Mouse (Mus musculus) kidney, postnatal 0 days (tissue): ENCODE results near the gene Vgll4. TPM values are rescaled to one million over a fixed set of nuclear protein-coding genes. Genes with fewer than 3 reads are reported as not detected.
"Not testable (repeated sequence)": the region's sequence is repeated elsewhere in the genome, so short reads cannot be mapped to it uniquely, and the experiment has no call there.

Source experiments
- ATAC-seq: fragments of 200-750 bp; cut with Nextera tagmentation; replicated peaks from 2 replicates; pipeline ENCODE4 v1.8.0; 2017; ENCODE audit warnings: low read depth, moderate number of reproducible peaks, moderate TSS enrichment, moderate library complexity; ENCODE audit not compliant: low FRiP score
- DNase-seq: peaks from one replicate; pipeline ENCODE4 v3.0.0-alpha.2; 2016; ENCODE audit warnings: low spot score
- H3K27ac ChIP-seq: fragments of 300-500 bp; sonication (generic); 2 replicates; pipeline ENCODE4 v1.5.1; 2014; ENCODE audit warnings: mild to moderate bottlenecking
- H3K27me3 ChIP-seq: fragments of 300-500 bp; sonication (generic); 2 replicates; pipeline ENCODE4 v1.6.1; 2014; ENCODE audit warnings: low read length, mixed read lengths; ENCODE audit not compliant: insufficient read depth
- H3K36me3 ChIP-seq: fragments of 300-500 bp; sonication (generic); 2 replicates; pipeline ENCODE4 v1.6.1; 2014; ENCODE audit warnings: low read length, mixed read lengths; ENCODE audit not compliant: insufficient read depth
- H3K4me1 ChIP-seq: fragments of 300-500 bp; sonication (generic); replicated peaks from 2 replicates; pipeline ENCODE4 v1.6.1; 2014; ENCODE audit warnings: antibody characterized with exemption, low read length, mixed read lengths; ENCODE audit not compliant: insufficient read depth
- H3K4me2 ChIP-seq: fragments of 300-500 bp; sonication (generic); 2 replicates; pipeline ENCODE4 v1.6.1; 2014; ENCODE audit warnings: mild to moderate bottlenecking, low read length, moderate library complexity, mixed read lengths
- H3K4me3 ChIP-seq: fragments of 300-500 bp; sonication (generic); replicated peaks from 2 replicates; pipeline ENCODE4 v1.5.1; 2014; ENCODE audit warnings: low read depth, low read length
- H3K9ac ChIP-seq: fragments of 300-500 bp; sonication (generic); 2 replicates; pipeline ENCODE4 v1.6.1; 2014; ENCODE audit warnings: low read depth, low read length
- H3K9me3 ChIP-seq: fragments of 300-500 bp; sonication (generic); replicated peaks from 2 replicates; pipeline ENCODE4 v1.6.1; 2016; ENCODE audit warnings: low read length, inconsistent platforms, mixed read lengths
- CTCF ChIP-seq: IDR thresholded peaks from 2 replicates; pipeline ENCODE4 v1.5.1; 2016; ENCODE audit warnings: antibody characterized with exemption, low read depth, mild to moderate bottlenecking, moderate library complexity
- WGBS: fragments of 180-500 bp; shearing (Covaris S2); extraction: QIAGEN DNeasy Blood & Tissue Kit; methylation state at CpG from one replicate; pipeline ENCODE4 v1.1.7; 2014; 5-methylcytosine and 5-hydroxymethylcytosine counted together
- polyA plus RNA-seq: library from polyadenylated mRNA; unstranded; fragments of >200 nt; fragmentation: Nextera tagmentation; extraction: Ambion mirVana; gene quantifications from 2 replicates; pipeline ENCODE4 v1.2.1, GENCODE M21; 2015

The Vgll4 gene
- polyA plus RNA-seq, 1 experiment from 2014 or later: 97.2 TPM

GRCm38 (mm10) chr6:114891272-114891671, 78.5 kb downstream of the Vgll4 start:
- H3K4me3 ChIP-seq: no peak overlapping the region
- H3K4me2 ChIP-seq: no peak overlapping the region
- H3K36me3 ChIP-seq: 0 out of 2 replicates have a peak, but pooled peaks cover 12% of the 10 kb centered on the region
- H3K9me3 ChIP-seq: no peaks in the 10 kb centered on the region
- WGBS: 93% methylated on average over 12 of the region's 12 CpGs
- TF ChIP-seq CTCF: no peak
- peak overlapping the region; percentile 36; the same call in 1 of the 2 replicates for H3K27ac ChIP-seq
- DNase-seq (no peak), ATAC-seq (no peak)
- H3K9ac ChIP-seq: no peak overlapping the region
- no peaks in the 10 kb centered on the region for H3K27me3 ChIP-seq
- H3K4me1 ChIP-seq: peaks cover 41% of the 10 kb centered on the region

- 0 out of 2 replicates have a peak, but pooled peaks have one; percentile 11 for TF ChIP-seq CTCF
- Histone ChIP-seq H3K9me3 (no peaks in the 10 kb centered on the region), H3K4me1 (peaks cover 42% of the 10 kb centered on the region), H3K9ac (no peak overlapping the region), H3K27ac (peak overlapping the region; percentile 36; the same call in 1 of the 2 replicates), H3K36me3 (0 out of 2 replicates have a peak, but pooled peaks cover 12% of the 10 kb centered on the region), H3K27me3 (no peaks in the 10 kb centered on the region), H3K4me2 (no peak overlapping the region), H3K4me3 (no peak overlapping the region)
- DNase-seq: no peak
- ATAC-seq: no peak
- 46% methylated on average over 19 of the region's 19 CpGs for WGBS
Observed at GRCm38 (mm10) chr6:114890411-114891115, 79.2 kb downstream of the Vgll4 start.

GRCm38 (mm10) chr6:114889971-114890370, 79.8 kb downstream of the Vgll4 start:
- not testable (repeated sequence) for H3K4me3 ChIP-seq, H3K27me3 ChIP-seq, H3K4me2 ChIP-seq, H3K27ac ChIP-seq, H3K9me3 ChIP-seq, DNase-seq, ATAC-seq, H3K9ac ChIP-seq
- Histone ChIP-seq H3K4me1 (peaks cover 42% of the 10 kb centered on the region), H3K36me3 (0 out of 2 replicates have a peak, but pooled peaks cover 12% of the 10 kb centered on the region)
- WGBS: 67% methylated on average over 3 of the region's 3 CpGs

GRCm38 (mm10) chr6:114888922-114889321, 80.9 kb downstream of the Vgll4 start:
- Histone ChIP-seq H3K36me3 (0 out of 2 replicates have a peak, but pooled peaks cover 12% of the 10 kb centered on the region), H3K4me3 (no peak overlapping the region), H3K4me1 (peaks cover 42% of the 10 kb centered on the region), H3K27me3 (no peaks in the 10 kb centered on the region), H3K9ac (no peak overlapping the region), H3K9me3 (no peaks in the 10 kb centered on the region), H3K27ac (peak overlapping the region; percentile 52; the same call in 1 of the 2 replicates), H3K4me2 (no peak overlapping the region)
- 13% methylated on average over 13 of the region's 13 CpGs for WGBS
- ATAC-seq: peak; percentile 96
- TF ChIP-seq CTCF: peak; percentile 66
- peak; percentile 98 for DNase-seq

- peaks cover 42% of the 10 kb centered on the region for H3K4me1 ChIP-seq
- H3K4me3 ChIP-seq: no peak overlapping the region
- DNase-seq: no peak
- H3K9ac ChIP-seq: no peak overlapping the region
- 0 out of 2 replicates have a peak overlapping the region, but pooled peaks have one; percentile 5 for H3K27ac ChIP-seq
- TF ChIP-seq CTCF: no peak
- 44% methylated on average over 11 of the region's 11 CpGs for WGBS
- H3K36me3 ChIP-seq: 0 out of 2 replicates have a peak, but pooled peaks cover 12% of the 10 kb centered on the region
- no peaks in the 10 kb centered on the region for H3K27me3 ChIP-seq
- no peak overlapping the region for H3K4me2 ChIP-seq
- no peak for ATAC-seq
- H3K9me3 ChIP-seq: no peaks in the 10 kb centered on the region
Observed at GRCm38 (mm10) chr6:114886504-114887361, 83.1 kb downstream of the Vgll4 start.

GRCm38 (mm10) chr6:114886012-114886411, 83.8 kb downstream of the Vgll4 start:
- 0 out of 2 replicates have a peak, but pooled peaks cover 12% of the 10 kb centered on the region for H3K36me3 ChIP-seq
- no peak overlapping the region for H3K4me2 ChIP-seq
- TF ChIP-seq CTCF: no peak
- no peaks in the 10 kb centered on the region for H3K27me3 ChIP-seq
- peaks cover 44% of the 10 kb centered on the region for H3K4me1 ChIP-seq
- ATAC-seq (no peak), DNase-seq (no peak)
- H3K4me3 ChIP-seq: no peak overlapping the region
- WGBS: 78% methylated on average over 6 of the region's 6 CpGs
- H3K9me3 ChIP-seq: no peaks in the 10 kb centered on the region
- H3K9ac ChIP-seq: no peak overlapping the region
- 0 out of 2 replicates have a peak overlapping the region, but pooled peaks have one; percentile 5 for H3K27ac ChIP-seq
